Mouse (Mus musculus) neural tube, embryonic 13.5 days (tissue): ENCODE results near the gene Fh1. TPM values are rescaled to one million over a fixed set of nuclear protein-coding genes. Genes with fewer than 3 reads are reported as not detected.
A peak's percentile ranks its signal among the peaks of the same experiment; 100 is the strongest.

Source experiments
- ATAC-seq: fragments of 200-750 bp; cut with Nextera tagmentation; 2 replicates; pipeline ENCODE4 v1.8.0; 2017; ENCODE audit warnings: low read depth, mild to moderate bottlenecking, moderate TSS enrichment, moderate library complexity
- H3K27ac ChIP-seq: fragments of 300-500 bp; sonication (generic); replicated peaks from 2 replicates; pipeline ENCODE4 v1.5.1; 2015; ENCODE audit warnings: moderate library complexity, mild to moderate bottlenecking, inconsistent platforms
- H3K27me3 ChIP-seq: fragments of 300-500 bp; sonication (generic); 2 replicates; pipeline ENCODE4 v1.6.1; 2015; ENCODE audit warnings: mild to moderate bottlenecking, inconsistent platforms
- H3K36me3 ChIP-seq: fragments of 300-500 bp; sonication (generic); 2 replicates; pipeline ENCODE4 v1.6.1; 2015; ENCODE audit warnings: mild to moderate bottlenecking, inconsistent platforms
- H3K4me1 ChIP-seq: fragments of 300-500 bp; sonication (generic); replicated peaks from 2 replicates; pipeline ENCODE4 v1.6.1; 2015; ENCODE audit warnings: inconsistent platforms
- H3K4me2 ChIP-seq: fragments of 300-500 bp; sonication (generic); 2 replicates; pipeline ENCODE4 v1.6.1; 2015; ENCODE audit warnings: inconsistent platforms, mild to moderate bottlenecking, moderate library complexity
- H3K4me3 ChIP-seq: fragments of 300-500 bp; sonication (generic); 2 replicates; pipeline ENCODE4 v1.5.1; 2015; ENCODE audit warnings: mild to moderate bottlenecking, inconsistent platforms
- H3K9ac ChIP-seq: fragments of 300-500 bp; sonication (generic); 2 replicates; pipeline ENCODE4 v1.6.1; 2015; ENCODE audit warnings: moderate library complexity, mild to moderate bottlenecking, inconsistent platforms
- H3K9me3 ChIP-seq: fragments of 300-500 bp; sonication (generic); 2 replicates; pipeline ENCODE4 v1.6.1; 2016; ENCODE audit warnings: inconsistent platforms
- WGBS: fragments of 180-500 bp; shearing (Covaris S2); methylation state at CpG from one replicate; pipeline ENCODE4 v1.1.7; 2015; 5-methylcytosine and 5-hydroxymethylcytosine counted together
- polyA plus RNA-seq: library from polyadenylated mRNA; unstranded; fragments of >200 nt; fragmentation: Nextera tagmentation; extraction: Ambion mirVana; gene quantifications from 2 replicates; pipeline ENCODE4 v1.2.1, GENCODE M21; 2015

Gene Fh1
- polyA plus RNA-seq, 1 experiment from 2014 or later: 77.4 TPM

- Histone ChIP-seq H3K36me3 (peaks cover 77% of the 10 kb centered on the region), H3K9ac (no peak overlapping the region), H3K4me3 (no peak overlapping the region), H3K4me1 (no peaks in the 10 kb centered on the region), H3K27ac (no peak overlapping the region), H3K4me2 (no peak overlapping the region), H3K27me3 (no peaks in the 10 kb centered on the region), H3K9me3 (no peaks in the 10 kb centered on the region)
- no peak for ATAC-seq
- WGBS: 95% methylated on average over 3 of the region's 3 CpGs
Measured at GRCm38 (mm10) chr1:175608708-175609107, 16.7 kb downstream of the Fh1 start.

DNA sequence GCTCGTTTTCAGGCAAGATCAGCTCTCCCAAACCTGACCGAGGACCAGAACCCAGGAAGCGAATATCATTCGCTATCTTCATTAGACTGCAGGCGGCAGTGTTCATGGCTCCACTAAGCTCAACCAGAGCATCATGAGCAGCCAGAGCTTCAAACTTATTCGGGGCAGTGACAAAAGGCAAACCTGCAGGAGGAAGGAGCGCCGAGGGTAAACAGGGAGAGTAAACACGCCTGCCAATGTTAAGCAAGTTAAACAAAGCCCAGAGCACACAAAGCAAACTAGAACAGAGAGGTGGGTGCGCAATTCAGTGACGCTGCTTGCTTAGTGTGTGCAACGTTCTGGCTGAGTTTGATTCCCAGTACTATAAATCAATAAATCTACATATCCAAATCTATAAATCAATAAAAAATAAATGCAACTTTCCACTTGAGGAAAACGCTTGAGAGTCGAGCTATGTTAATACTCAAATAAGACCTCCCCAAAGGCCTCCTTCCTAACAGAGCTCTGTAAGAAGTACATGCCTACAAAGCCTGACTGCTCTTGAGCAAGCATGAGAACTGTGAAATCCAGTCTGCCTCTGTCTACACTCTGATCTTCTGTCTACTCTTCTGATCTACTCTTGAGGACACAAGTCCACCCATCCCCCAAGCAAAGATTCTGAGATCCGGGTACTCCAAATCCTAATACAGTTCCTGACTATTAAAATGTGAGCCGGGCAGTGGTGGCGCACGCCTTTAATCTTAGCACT is 17.4 kb downstream of the Fh1 start:
- 91% methylated on average over 18 of the region's 18 CpGs for WGBS
- Histone ChIP-seq H3K4me2 (no peak overlapping the region), H3K36me3 (peaks cover 78% of the 10 kb centered on the region), H3K27ac (no peak overlapping the region), H3K9me3 (no peaks in the 10 kb centered on the region), H3K27me3 (no peaks in the 10 kb centered on the region), H3K4me3 (no peak overlapping the region), H3K4me1 (no peaks in the 10 kb centered on the region), H3K9ac (no peak overlapping the region)
- ATAC-seq: no peak

GRCm38 (mm10) chr1:175607308-175607707 is 18.1 kb downstream of the Fh1 start:
- H3K9ac ChIP-seq: no peak overlapping the region
- H3K27me3 ChIP-seq: no peaks in the 10 kb centered on the region
- H3K4me2 ChIP-seq: no peak overlapping the region
- H3K4me3 ChIP-seq: no peak overlapping the region
- no peaks in the 10 kb centered on the region for H3K9me3 ChIP-seq
- H3K4me1 ChIP-seq: no peaks in the 10 kb centered on the region
- 97% methylated on average over 6 of the region's 6 CpGs for WGBS
- no peak for ATAC-seq
- no peak overlapping the region for H3K27ac ChIP-seq
- peaks cover 78% of the 10 kb centered on the region for H3K36me3 ChIP-seq

- no peaks in the 10 kb centered on the region for H3K9me3 ChIP-seq
- H3K27ac ChIP-seq: no peak overlapping the region
- 0 out of 2 replicates have a peak, but pooled peaks have one; percentile 32 for ATAC-seq
- H3K4me2 ChIP-seq: no peak overlapping the region
- H3K4me3 ChIP-seq: no peak overlapping the region
- 73% methylated on average over 6 of the region's 6 CpGs for WGBS
- H3K9ac ChIP-seq: no peak overlapping the region
- H3K36me3 ChIP-seq: peaks cover 61% of the 10 kb centered on the region
- H3K27me3 ChIP-seq: no peaks in the 10 kb centered on the region
- H3K4me1 ChIP-seq: no peaks in the 10 kb centered on the region
Measured at GRCm38 (mm10) chr1:175603390-175603789, 22.0 kb downstream of the Fh1 start.

DNA sequence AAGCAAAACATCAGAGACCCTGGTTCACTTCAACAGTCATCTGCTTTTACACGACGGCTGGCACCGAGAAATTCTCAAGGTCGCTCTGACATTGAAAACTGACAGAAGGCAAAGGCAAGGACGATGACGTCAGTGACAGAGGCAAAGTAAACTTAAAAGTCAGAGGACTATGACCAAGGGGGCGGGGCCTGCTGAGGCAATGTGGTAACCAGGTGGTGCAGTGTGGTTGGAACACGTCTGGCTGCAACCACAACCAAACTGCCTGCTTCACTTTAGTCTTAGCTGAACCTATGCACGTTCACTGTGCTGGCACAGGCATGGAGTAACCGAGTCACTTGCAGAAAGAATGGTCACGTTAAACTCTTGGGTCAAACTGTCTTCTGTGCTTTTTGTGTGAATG is 23.2 kb downstream of the Fh1 start:
- Histone ChIP-seq H3K36me3 (peaks cover 49% of the 10 kb centered on the region), H3K27me3 (no peaks in the 10 kb centered on the region), H3K4me1 (no peaks in the 10 kb centered on the region), H3K9me3 (no peaks in the 10 kb centered on the region), H3K9ac (no peak overlapping the region), H3K4me3 (no peak overlapping the region), H3K27ac (no peak overlapping the region), H3K4me2 (no peak overlapping the region)
- ATAC-seq: no peak
- 93% methylated on average over 11 of the region's 11 CpGs for WGBS

- H3K4me1 ChIP-seq: no peaks in the 10 kb centered on the region
- no peak overlapping the region for H3K4me3 ChIP-seq
- no peaks in the 10 kb centered on the region for H3K27me3 ChIP-seq
- no peak overlapping the region for H3K4me2 ChIP-seq
- no peak for ATAC-seq
- WGBS: 64% methylated on average over 1 of the region's 1 CpGs
- no peaks in the 10 kb centered on the region for H3K36me3 ChIP-seq
- H3K27ac ChIP-seq: no peak overlapping the region
- H3K9me3 ChIP-seq: no peaks in the 10 kb centered on the region
- no peak overlapping the region for H3K9ac ChIP-seq
Measured at GRCm38 (mm10) chr1:175592832-175593231, 32.6 kb downstream of the Fh1 start.

GRCm38 (mm10) chr1:175586656-175587055 is 38.8 kb downstream of the Fh1 start:
- no peaks in the 10 kb centered on the region for H3K9me3 ChIP-seq
- no peak overlapping the region for H3K27ac ChIP-seq
- 92% methylated on average over 5 of the region's 5 CpGs for WGBS
- no peak overlapping the region for H3K4me3 ChIP-seq
- H3K4me2 ChIP-seq: no peak overlapping the region
- H3K27me3 ChIP-seq: no peaks in the 10 kb centered on the region
- no peak for ATAC-seq
- H3K36me3 ChIP-seq: no peaks in the 10 kb centered on the region
- H3K4me1 ChIP-seq: no peaks in the 10 kb centered on the region
- H3K9ac ChIP-seq: no peak overlapping the region

DNA sequence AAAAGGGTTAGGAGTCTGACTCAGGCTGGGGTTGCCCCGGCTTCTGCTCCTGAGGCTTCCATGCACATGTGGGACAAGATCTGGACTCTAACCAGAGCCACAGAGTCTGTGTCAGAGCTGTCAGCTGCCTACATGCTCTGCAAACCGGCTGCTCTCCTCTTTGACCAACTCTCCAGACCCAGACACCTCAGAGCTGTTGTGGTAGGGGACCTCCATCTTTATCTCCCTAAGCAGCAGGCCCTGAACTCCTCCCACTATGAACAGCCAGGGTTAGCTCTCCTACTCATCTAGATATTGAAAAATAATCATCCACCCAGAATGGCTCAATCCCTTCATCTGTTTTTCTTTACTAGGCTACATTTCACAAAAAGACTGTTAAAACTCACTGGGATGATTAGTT is 40.2 kb downstream of the Fh1 start:
- H3K4me1 ChIP-seq: no peaks in the 10 kb centered on the region
- 85% methylated on average over 2 of the region's 2 CpGs for WGBS
- no peaks in the 10 kb centered on the region for H3K9me3 ChIP-seq
- H3K27ac ChIP-seq: no peak overlapping the region
- no peak overlapping the region for H3K9ac ChIP-seq
- H3K4me3 ChIP-seq: no peak overlapping the region
- no peaks in the 10 kb centered on the region for H3K27me3 ChIP-seq
- H3K36me3 ChIP-seq: no peaks in the 10 kb centered on the region
- H3K4me2 ChIP-seq: no peak overlapping the region
- ATAC-seq: no peak

DNA sequence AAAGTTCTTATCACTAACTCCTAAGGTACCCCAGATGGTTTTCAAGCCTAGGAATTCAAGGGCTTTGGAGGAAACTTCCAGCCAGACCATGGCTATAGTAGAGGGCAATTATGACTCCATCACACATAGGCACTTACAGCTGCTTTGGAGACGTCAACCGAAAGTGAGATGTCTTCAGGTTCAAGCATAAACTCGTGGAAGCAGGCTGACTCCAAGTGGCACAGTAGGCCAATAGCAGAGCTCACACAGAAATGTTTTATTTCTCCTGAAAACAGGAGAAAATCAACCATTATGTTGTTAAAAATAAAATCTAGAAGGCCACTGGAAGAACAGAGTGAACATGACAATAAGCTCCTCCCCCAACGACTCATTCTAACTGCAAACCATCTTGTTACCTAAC is 42.6 kb downstream of the Fh1 start:
- H3K36me3 ChIP-seq: no peaks in the 10 kb centered on the region
- no peaks in the 10 kb centered on the region for H3K4me1 ChIP-seq
- no peaks in the 10 kb centered on the region for H3K27me3 ChIP-seq
- ATAC-seq: no peak
- no peak overlapping the region for H3K4me2 ChIP-seq
- no peak overlapping the region for H3K9ac ChIP-seq
- 84% methylated on average over 4 of the region's 4 CpGs for WGBS
- no peaks in the 10 kb centered on the region for H3K9me3 ChIP-seq
- no peak overlapping the region for H3K4me3 ChIP-seq
- no peak overlapping the region for H3K27ac ChIP-seq

DNA sequence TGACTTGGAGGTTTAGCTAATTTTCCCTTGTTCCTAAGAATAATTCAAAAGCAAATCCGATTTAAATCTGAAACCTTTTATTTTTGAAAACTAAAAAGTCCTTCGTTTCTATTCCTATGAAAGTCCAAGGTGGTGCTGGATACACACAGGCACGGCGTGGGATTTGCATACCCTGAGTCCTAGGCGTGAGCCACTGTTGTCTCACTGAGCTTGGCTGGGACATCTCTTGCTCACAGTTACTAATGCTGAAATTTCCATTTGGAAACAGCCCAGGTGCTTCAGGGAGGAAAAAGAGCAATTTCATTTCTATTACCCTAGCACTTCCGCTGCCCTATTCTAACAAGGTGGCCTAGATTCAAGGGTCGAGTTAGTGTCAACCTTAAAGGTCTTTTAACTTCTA is 45.1 kb downstream of the Fh1 start:
- no peak overlapping the region for H3K9ac ChIP-seq
- no peak for ATAC-seq
- WGBS: 91% methylated on average over 7 of the region's 7 CpGs
- no peaks in the 10 kb centered on the region for H3K4me1 ChIP-seq
- no peaks in the 10 kb centered on the region for H3K36me3 ChIP-seq
- H3K4me2 ChIP-seq: no peak overlapping the region
- H3K27me3 ChIP-seq: no peaks in the 10 kb centered on the region
- H3K27ac ChIP-seq: no peak overlapping the region
- H3K4me3 ChIP-seq: no peak overlapping the region
- no peaks in the 10 kb centered on the region for H3K9me3 ChIP-seq

DNA sequence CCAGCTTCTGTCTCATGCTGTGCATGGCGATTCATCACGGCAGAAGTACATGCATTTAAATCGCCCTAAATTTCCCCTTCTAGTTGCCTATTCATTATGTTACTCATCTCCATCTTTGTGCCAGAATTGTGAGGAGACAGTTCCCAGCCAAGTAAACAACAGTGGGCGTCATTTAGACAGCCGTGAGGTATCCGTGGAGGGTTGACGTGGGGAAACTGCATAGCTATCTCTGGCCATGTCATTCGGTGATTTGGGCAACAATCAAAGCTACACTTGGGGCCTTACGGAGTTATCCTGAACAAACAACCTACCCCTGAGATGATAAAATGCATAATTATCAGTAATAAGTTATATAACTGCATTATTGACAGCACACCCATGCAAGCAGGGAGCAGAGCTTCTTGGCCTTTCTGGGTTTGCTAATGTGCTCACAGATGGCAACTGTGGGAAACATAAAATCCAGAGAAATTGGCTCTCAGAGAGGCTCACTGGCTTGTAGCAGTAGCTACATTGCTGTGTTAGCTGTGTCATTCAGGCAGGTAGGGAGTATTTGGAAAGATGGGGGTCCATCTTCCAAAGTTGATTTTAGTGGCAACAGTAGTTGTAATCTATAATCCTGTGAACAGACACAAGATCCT is 45.7 kb downstream of the Fh1 start:
- Histone ChIP-seq H3K9me3 (no peaks in the 10 kb centered on the region), H3K27ac (no peak overlapping the region), H3K9ac (no peak overlapping the region), H3K36me3 (no peaks in the 10 kb centered on the region), H3K4me2 (no peak overlapping the region), H3K4me1 (no peaks in the 10 kb centered on the region), H3K27me3 (no peaks in the 10 kb centered on the region), H3K4me3 (no peak overlapping the region)
- WGBS: 62% methylated on average over 9 of the region's 9 CpGs
- peak; percentile 59 for ATAC-seq

DNA sequence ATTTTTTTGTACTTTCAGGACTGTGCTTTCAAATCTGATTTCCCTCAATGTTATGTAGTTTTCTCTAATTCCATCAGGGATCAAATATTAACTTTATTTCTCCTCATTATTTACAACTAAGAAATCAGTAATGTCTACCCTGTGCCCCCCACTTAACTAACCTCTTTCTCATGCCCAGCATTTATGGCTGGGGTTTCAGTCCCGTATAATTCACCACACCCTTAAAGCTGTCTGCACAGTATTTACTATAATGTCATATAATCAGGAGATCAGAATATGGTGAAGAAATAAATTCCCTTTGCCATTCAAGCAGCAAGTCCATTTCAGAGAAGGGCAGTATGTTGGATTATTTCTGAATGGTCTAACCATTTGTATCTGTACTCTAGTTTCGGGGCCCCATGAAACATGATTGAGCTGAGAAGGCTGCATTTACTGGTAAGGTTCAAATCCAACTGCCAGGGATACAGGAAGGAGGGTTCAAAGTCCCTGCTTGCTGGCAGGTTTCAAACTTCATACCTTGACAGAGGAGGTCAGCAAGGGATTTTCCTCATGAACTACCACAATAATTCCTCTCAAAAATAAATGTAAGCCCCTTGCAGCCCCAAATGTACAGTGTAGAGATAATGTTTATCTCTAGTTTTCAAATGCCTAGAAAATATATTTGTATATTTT is 46.9 kb downstream of the Fh1 start:
- Histone ChIP-seq H3K4me1 (no peaks in the 10 kb centered on the region), H3K9ac (no peak overlapping the region), H3K4me3 (no peak overlapping the region), H3K4me2 (no peak overlapping the region), H3K9me3 (no peaks in the 10 kb centered on the region), H3K27me3 (no peaks in the 10 kb centered on the region), H3K27ac (no peak overlapping the region), H3K36me3 (no peaks in the 10 kb centered on the region)
- no peak for ATAC-seq
- WGBS: 87% methylated on average over 2 of the region's 2 CpGs
